Mouse (Mus musculus): ENCODE results near the gene Rtn4rl2. TPM values are rescaled to one million over a fixed set of nuclear protein-coding genes. Genes with fewer than 3 reads are reported as not detected.

The Rtn4rl2 gene
- polyA plus RNA-seq, 1 experiment from 2014 or later: 5.2 TPM

- 0% methylated on average over 54 of the region's 54 CpGs for WGBS
- no peaks in the 10 kb centered on the region for H3K9me3 ChIP-seq
- peak overlapping the region; percentile 79 for H3K9ac ChIP-seq
- ATAC-seq (ENCODE audit: insufficient number of reproducible peaks, insufficient read depth, low FRiP score, low TSS enrichment): peak; percentile 87
- H3K4me2 ChIP-seq (replicated peaks): peak overlapping the region; percentile 86
- peak overlapping the region; percentile 90 for H3K27ac ChIP-seq
- H3K27me3 ChIP-seq: peaks cover 4% of the 10 kb centered on the region; the same call in 1 of the 2 replicates
- peak overlapping the region; percentile 73 for H3K4me3 ChIP-seq
- no peaks in the 10 kb centered on the region for H3K36me3 ChIP-seq
- H3K4me1 ChIP-seq: peaks cover 14% of the 10 kb centered on the region
These were observed 46.3 kb downstream of the Rtn4rl2 start for GRCm38 (mm10) chr2:84840016-84840747.

GRCm38 (mm10) chr2:84838993-84839980 is 47.2 kb downstream of the Rtn4rl2 start:
- H3K27me3 ChIP-seq: peaks cover 4% of the 10 kb centered on the region; the same call in 1 of the 2 replicates
- H3K4me1 ChIP-seq: peaks cover 14% of the 10 kb centered on the region
- H3K9me3 ChIP-seq: no peaks in the 10 kb centered on the region
- whole genome bisulfite sequencing: under 1% methylated on average over 47 of the region's 47 CpGs
- H3K36me3 ChIP-seq: no peaks in the 10 kb centered on the region
- peak; percentile 25 for ATAC-seq (ENCODE audit: insufficient number of reproducible peaks, insufficient read depth, low FRiP score, low TSS enrichment)
- H3K4me3 ChIP-seq: peak overlapping the region; percentile 73
- peak overlapping the region; percentile 90 for H3K27ac ChIP-seq
- peak overlapping the region; percentile 79 for H3K9ac ChIP-seq
- peak overlapping the region; percentile 86 for H3K4me2 ChIP-seq (replicated peaks)

- Histone ChIP-seq H3K9ac (peak within 1 kb of the TSS; percentile 79), H3K9me3 (no peaks in the 10 kb centered on the region), H3K36me3 (no peaks in the 10 kb centered on the region), H3K4me3 (peak within 1 kb of the TSS; percentile 73), H3K4me2 (replicated peaks) (peak within 1 kb of the TSS; percentile 86), H3K27ac (peak within 1 kb of the TSS; percentile 90), H3K27me3 (peaks cover 4% of the 10 kb centered on the region; the same call in 1 of the 2 replicates), H3K4me1 (peaks cover 14% of the 10 kb centered on the region)
- ATAC-seq (ENCODE audit: insufficient number of reproducible peaks, insufficient read depth, low FRiP score, low TSS enrichment): no peak
- WGBS: 12% methylated on average over 10 of the region's 10 CpGs
These were observed 47.9 kb downstream of the Rtn4rl2 start, which contains the start of gene Slc43a1 for GRCm38 (mm10) chr2:84838593-84838949. Gene Slc43a1 (plus strand): TSS chr2:84838850.

GRCm38 (mm10) chr2:84837817-84838592 is 48.5 kb downstream of the Rtn4rl2 start:
- Histone ChIP-seq H3K4me2 (replicated peaks) (peak overlapping the region; percentile 86; the same call in 1 of the 2 replicates), H3K36me3 (no peaks in the 10 kb centered on the region), H3K4me1 (peaks cover 14% of the 10 kb centered on the region), H3K27me3 (peaks cover 4% of the 10 kb centered on the region; the same call in 1 of the 2 replicates), H3K9me3 (no peaks in the 10 kb centered on the region), H3K4me3 (no peak overlapping the region), H3K27ac (no peak overlapping the region), H3K9ac (no peak overlapping the region)
- ATAC-seq (ENCODE audit: insufficient number of reproducible peaks, insufficient read depth, low FRiP score, low TSS enrichment): no peak
- 32% methylated on average over 9 of the region's 9 CpGs for WGBS

- peaks cover 4% of the 10 kb centered on the region; the same call in 1 of the 2 replicates for H3K27me3 ChIP-seq
- H3K4me2 ChIP-seq (replicated peaks): no peak overlapping the region
- H3K36me3 ChIP-seq: no peaks in the 10 kb centered on the region
- H3K4me1 ChIP-seq: peaks cover 12% of the 10 kb centered on the region
- no peaks in the 10 kb centered on the region for H3K9me3 ChIP-seq
- no peak overlapping the region for H3K4me3 ChIP-seq
- no peak overlapping the region for H3K9ac ChIP-seq
- ATAC-seq (ENCODE audit: insufficient number of reproducible peaks, insufficient read depth, low FRiP score, low TSS enrichment): no peak
- WGBS: 64% methylated on average over 8 of the region's 8 CpGs
- no peak overlapping the region for H3K27ac ChIP-seq
These were observed 49.4 kb downstream of the Rtn4rl2 start for GRCm38 (mm10) chr2:84837107-84837506.

GRCm38 (mm10) chr2:84831666-84832391 is 54.7 kb downstream of the Rtn4rl2 start:
- ATAC-seq (ENCODE audit: insufficient number of reproducible peaks, insufficient read depth, low FRiP score, low TSS enrichment): peak; percentile 70; the same call in 1 of the 2 replicates
- 41% methylated on average over 10 of the region's 10 CpGs for WGBS
- H3K27ac ChIP-seq: 0 out of 2 replicates have a peak overlapping the region, but pooled peaks have one; percentile 1

GRCm38 (mm10) chr2:84827283-84827920 is 59.1 kb downstream of the Rtn4rl2 start:
- 0 out of 2 replicates have a peak, but pooled peaks cover 3% of the 10 kb centered on the region for H3K36me3 ChIP-seq
- no peaks in the 10 kb centered on the region for H3K27me3 ChIP-seq
- under 1% methylated on average over 29 of the region's 29 CpGs for WGBS
- peak overlapping the region; percentile 91 for H3K4me3 ChIP-seq
- H3K27ac ChIP-seq: no peak overlapping the region; the same call in 1 of the 2 replicates
- ATAC-seq (ENCODE audit: insufficient number of reproducible peaks, insufficient read depth, low FRiP score, low TSS enrichment): 0 out of 2 replicates have a peak, but pooled peaks have one; percentile 3
- no peaks in the 10 kb centered on the region for H3K9me3 ChIP-seq
- peak overlapping the region; percentile 73 for H3K9ac ChIP-seq
- peaks cover 10% of the 10 kb centered on the region for H3K4me1 ChIP-seq
- peak overlapping the region; percentile 99 for H3K4me2 ChIP-seq (replicated peaks)

More at GRCm38 (mm10) chr2:84831666-84832391, 54.7 kb downstream of the Rtn4rl2 start:
- H3K4me3 ChIP-seq: no peak overlapping the region
- H3K27me3 ChIP-seq: no peaks in the 10 kb centered on the region
- no peaks in the 10 kb centered on the region for H3K9me3 ChIP-seq
- 0 out of 2 replicates have a peak overlapping the region, but pooled peaks have one; percentile 13 for H3K9ac ChIP-seq
- H3K4me2 ChIP-seq (replicated peaks): no peak overlapping the region
- 0 out of 2 replicates have a peak, but pooled peaks cover 3% of the 10 kb centered on the region for H3K36me3 ChIP-seq
- H3K4me1 ChIP-seq: peaks cover 10% of the 10 kb centered on the region

- H3K9ac ChIP-seq: peak within 1 kb of the TSS; percentile 73
- H3K36me3 ChIP-seq: 0 out of 2 replicates have a peak, but pooled peaks cover 3% of the 10 kb centered on the region
- WGBS: under 1% methylated on average over 34 of the region's 34 CpGs
- H3K4me1 ChIP-seq: peaks cover 10% of the 10 kb centered on the region
- H3K9me3 ChIP-seq: no peaks in the 10 kb centered on the region
- H3K4me3 ChIP-seq: peak within 1 kb of the TSS; percentile 91
- ATAC-seq (ENCODE audit: insufficient number of reproducible peaks, insufficient read depth, low FRiP score, low TSS enrichment): peak; percentile 89
- H3K27ac ChIP-seq: no peak within 1 kb of the TSS; the same call in 1 of the 2 replicates
- peak within 1 kb of the TSS; percentile 99 for H3K4me2 ChIP-seq (replicated peaks)
- H3K27me3 ChIP-seq: no peaks in the 10 kb centered on the region
These were observed 59.8 kb downstream of the Rtn4rl2 start, which contains the start of gene Timm10 for GRCm38 (mm10) chr2:84826488-84827282. Gene Timm10 (plus strand): TSS chr2:84826997.

GRCm38 (mm10) chr2:84823237-84823636 is 63.3 kb downstream of the Rtn4rl2 start:
- Histone ChIP-seq H3K9me3 (no peaks in the 10 kb centered on the region), H3K4me1 (peaks cover 9% of the 10 kb centered on the region), H3K4me3 (no peak overlapping the region), H3K27ac (0 out of 2 replicates have a peak overlapping the region, but pooled peaks have one; percentile 31), H3K27me3 (no peaks in the 10 kb centered on the region), H3K4me2 (replicated peaks) (no peak overlapping the region), H3K36me3 (no peaks in the 10 kb centered on the region), H3K9ac (no peak overlapping the region)
- 29% methylated on average over 2 of the region's 2 CpGs for WGBS
- ATAC-seq (ENCODE audit: insufficient number of reproducible peaks, insufficient read depth, low FRiP score, low TSS enrichment): no peak

All from embryonic facial prominence, embryonic 12.5 days (tissue).